Mouse (Mus musculus) midbrain, embryonic 12.5 days (tissue): ENCODE results near the gene Olfr688. TPM values are rescaled to one million over a fixed set of nuclear protein-coding genes. Genes with fewer than 3 reads are reported as not detected.

Source experiments
- ATAC-seq: fragments of 200-750 bp; cut with Nextera tagmentation; 2 replicates; pipeline ENCODE4 v1.8.0; 2017; ENCODE audit warnings: low read depth, moderate TSS enrichment, moderate library complexity; ENCODE audit not compliant: low FRiP score
- H3K27ac ChIP-seq: fragments of 300-500 bp; sonication (generic); replicated peaks from 2 replicates; pipeline ENCODE4 v1.5.1; 2016; ENCODE audit warnings: mild to moderate bottlenecking
- H3K27me3 ChIP-seq: fragments of 300-500 bp; sonication (generic); 2 replicates; pipeline ENCODE4 v1.6.1; 2016; ENCODE audit warnings: mild to moderate bottlenecking
- H3K36me3 ChIP-seq: fragments of 300-500 bp; sonication (generic); 2 replicates; pipeline ENCODE4 v1.6.1; 2016
- H3K4me1 ChIP-seq: fragments of 300-500 bp; sonication (generic); 2 replicates; pipeline ENCODE4 v1.6.1; 2016
- H3K4me2 ChIP-seq: fragments of 300-500 bp; sonication (generic); replicated peaks from 2 replicates; pipeline ENCODE4 v1.6.1; 2016; ENCODE audit warnings: mild to moderate bottlenecking, moderate library complexity
- H3K4me3 ChIP-seq: fragments of 300-500 bp; sonication (generic); 2 replicates; pipeline ENCODE4 v1.5.1; 2016; ENCODE audit warnings: mild to moderate bottlenecking
- H3K9ac ChIP-seq: fragments of 300-500 bp; sonication (generic); replicated peaks from 2 replicates; pipeline ENCODE4 v1.6.1; 2016; ENCODE audit warnings: mild to moderate bottlenecking, moderate library complexity
- H3K9me3 ChIP-seq: fragments of 300-500 bp; sonication (generic); 2 replicates; pipeline ENCODE4 v1.6.1; 2016; ENCODE audit warnings: mild to moderate bottlenecking
- WGBS: fragments of 180-500 bp; shearing (Covaris S2); methylation state at CpG from one replicate; pipeline ENCODE4 v1.1.7; 2016; 5-methylcytosine and 5-hydroxymethylcytosine counted together
- polyA plus RNA-seq: library from polyadenylated mRNA; unstranded; fragments of >200 nt; fragmentation: Nextera tagmentation; extraction: Ambion mirVana; gene quantifications from 2 replicates; pipeline ENCODE4 v1.2.1, GENCODE M21; 2016

Olfr688 gene
- not detected in 2 replicates for polyA plus RNA-seq

GRCm38 (mm10) chr7:105287795-105288194, at the start of gene Olfr688:
TSS of gene Olfr688 (plus strand) at chr7:105288095.
- H3K9ac ChIP-seq, result no peak within 1 kb of the TSS
- H3K4me1 ChIP-seq, result no peaks in the 10 kb centered on the region
- WGBS, result 84% methylated on average over 6 of the region's 6 CpGs
- no peaks in the 10 kb centered on the region for H3K27me3 ChIP-seq
- H3K4me3 ChIP-seq, result no peak within 1 kb of the TSS
- ATAC-seq, result no peak
- H3K9me3 ChIP-seq, result no peaks in the 10 kb centered on the region
- H3K27ac ChIP-seq, result no peak within 1 kb of the TSS
- H3K4me2 ChIP-seq, result no peak within 1 kb of the TSS
- no peaks in the 10 kb centered on the region for H3K36me3 ChIP-seq

GRCm38 (mm10) chr7:105247671-105248070, 40.2 kb upstream of the Olfr688 start:
- no peak overlapping the region for H3K9ac ChIP-seq
- no peaks in the 10 kb centered on the region for H3K4me1 ChIP-seq
- no peaks in the 10 kb centered on the region for H3K9me3 ChIP-seq
- no peaks in the 10 kb centered on the region for H3K36me3 ChIP-seq
- no peak overlapping the region for H3K4me3 ChIP-seq
- 80% methylated on average over 3 of the region's 3 CpGs for WGBS
- H3K4me2 ChIP-seq, result no peak overlapping the region
- no peak for ATAC-seq
- H3K27me3 ChIP-seq, result no peaks in the 10 kb centered on the region
- no peak overlapping the region for H3K27ac ChIP-seq

GRCm38 (mm10) chr7:105248197-105248596, 39.7 kb upstream of the Olfr688 start:
- no peak overlapping the region for H3K9ac ChIP-seq
- H3K4me3 ChIP-seq, result no peak overlapping the region
- no peaks in the 10 kb centered on the region for H3K27me3 ChIP-seq
- H3K36me3 ChIP-seq, result no peaks in the 10 kb centered on the region
- no peak for ATAC-seq
- H3K4me2 ChIP-seq, result no peak overlapping the region
- H3K9me3 ChIP-seq, result no peaks in the 10 kb centered on the region
- WGBS, result 78% methylated on average over 1 of the region's 1 CpGs
- no peaks in the 10 kb centered on the region for H3K4me1 ChIP-seq
- no peak overlapping the region for H3K27ac ChIP-seq

GRCm38 (mm10) chr7:105256656-105257055, 31.2 kb upstream of the Olfr688 start:
- Histone ChIP-seq H3K27me3 (no peaks in the 10 kb centered on the region), H3K9me3 (no peaks in the 10 kb centered on the region), H3K4me2 (no peak overlapping the region), H3K36me3 (no peaks in the 10 kb centered on the region), H3K9ac (no peak overlapping the region), H3K4me3 (no peak overlapping the region), H3K4me1 (no peaks in the 10 kb centered on the region), H3K27ac (no peak overlapping the region)
- WGBS, result 65% methylated on average over 5 of the region's 5 CpGs
- ATAC-seq, result no peak

- Histone ChIP-seq H3K4me1 (no peaks in the 10 kb centered on the region), H3K4me2 (no peak overlapping the region), H3K27ac (no peak overlapping the region), H3K9me3 (no peaks in the 10 kb centered on the region), H3K27me3 (no peaks in the 10 kb centered on the region), H3K36me3 (no peaks in the 10 kb centered on the region), H3K9ac (no peak overlapping the region), H3K4me3 (no peak overlapping the region)
- WGBS, result 67% methylated on average over 7 of the region's 7 CpGs
- no peak for ATAC-seq
Measured at GRCm38 (mm10) chr7:105272426-105272825, 15.5 kb upstream of the Olfr688 start.

GRCm38 (mm10) chr7:105290051-105290450, 2.2 kb downstream of the Olfr688 start:
- Histone ChIP-seq H3K27ac (no peak overlapping the region), H3K4me1 (no peaks in the 10 kb centered on the region), H3K27me3 (no peaks in the 10 kb centered on the region), H3K4me2 (no peak overlapping the region), H3K9me3 (no peaks in the 10 kb centered on the region), H3K4me3 (no peak overlapping the region), H3K9ac (no peak overlapping the region), H3K36me3 (no peaks in the 10 kb centered on the region)
- ATAC-seq, result no peak

GRCm38 (mm10) chr7:105310865-105311264, 23.0 kb downstream of the Olfr688 start, which contains the start of gene Olfr689:
TSS of gene Olfr689 (plus strand) at chr7:105311165.
- no peaks in the 10 kb centered on the region for H3K4me1 ChIP-seq
- H3K27me3 ChIP-seq, result no peaks in the 10 kb centered on the region
- H3K4me3 ChIP-seq, result no peak within 1 kb of the TSS
- WGBS, result 86% methylated on average over 1 of the region's 1 CpGs
- H3K9ac ChIP-seq, result no peak within 1 kb of the TSS
- no peak within 1 kb of the TSS for H3K4me2 ChIP-seq
- H3K36me3 ChIP-seq, result no peaks in the 10 kb centered on the region
- H3K27ac ChIP-seq, result no peak within 1 kb of the TSS
- no peaks in the 10 kb centered on the region for H3K9me3 ChIP-seq
- ATAC-seq, result no peak

- no peaks in the 10 kb centered on the region for H3K4me1 ChIP-seq
- H3K27ac ChIP-seq, result no peak overlapping the region
- H3K36me3 ChIP-seq, result no peaks in the 10 kb centered on the region
- H3K4me3 ChIP-seq, result no peak overlapping the region
- H3K9ac ChIP-seq, result no peak overlapping the region
- H3K27me3 ChIP-seq, result no peaks in the 10 kb centered on the region
- no peak overlapping the region for H3K4me2 ChIP-seq
- ATAC-seq, result no peak
- H3K9me3 ChIP-seq, result no peaks in the 10 kb centered on the region
- 81% methylated on average over 2 of the region's 2 CpGs for WGBS
Measured at GRCm38 (mm10) chr7:105325302-105325701, 37.4 kb downstream of the Olfr688 start.

GRCm38 (mm10) chr7:105334004-105334403, 46.1 kb downstream of the Olfr688 start, which contains the start of gene Olfr690:
TSS of gene Olfr690 (minus strand) at chr7:105334104.
- Histone ChIP-seq H3K9me3 (no peaks in the 10 kb centered on the region), H3K36me3 (no peaks in the 10 kb centered on the region), H3K4me1 (no peaks in the 10 kb centered on the region), H3K27me3 (no peaks in the 10 kb centered on the region), H3K9ac (no peak within 1 kb of the TSS), H3K4me3 (no peak within 1 kb of the TSS), H3K4me2 (no peak within 1 kb of the TSS), H3K27ac (no peak within 1 kb of the TSS)
- 79% methylated on average over 1 of the region's 1 CpGs for WGBS
- ATAC-seq, result no peak

Other genes starting within 250 kb of the Olfr688 start
- gene Olfr677, start 236.7 kb upstream of the Olfr688 start, polyA plus RNA-seq, result not detected in 2 replicates
- not detected in 2 replicates for gene Olfr678, start 223.6 kb upstream of the Olfr688 start, polyA plus RNA-seq
- gene Olfr679, start 206.9 kb upstream of the Olfr688 start, polyA plus RNA-seq, result not detected in 2 replicates
- not detected in 2 replicates for gene Olfr680-ps1, start 195.3 kb upstream of the Olfr688 start, polyA plus RNA-seq
- not detected in 2 replicates for gene Olfr681, start 171.3 kb upstream of the Olfr688 start, polyA plus RNA-seq
- not detected in 2 replicates for gene Olfr683, start 141.1 kb upstream of the Olfr688 start, polyA plus RNA-seq
- gene Olfr684, start 124.4 kb upstream of the Olfr688 start, polyA plus RNA-seq, result not detected in 2 replicates
- not detected in 2 replicates for gene Olfr685, start 102.1 kb upstream of the Olfr688 start, polyA plus RNA-seq
- gene Olfr686, start 80.6 kb upstream of the Olfr688 start, polyA plus RNA-seq, result not detected in 2 replicates
- gene Olfr689, start 23.1 kb downstream of the Olfr688 start, polyA plus RNA-seq, result not detected in 2 replicates
- gene Olfr690, start 46.0 kb downstream of the Olfr688 start, polyA plus RNA-seq, result not detected in 2 replicates
- not detected in 2 replicates for gene Olfr691, start 54.2 kb downstream of the Olfr688 start, polyA plus RNA-seq
- gene Olfr692, start 80.1 kb downstream of the Olfr688 start, polyA plus RNA-seq, result not detected in 2 replicates
- gene Gm5901, start 86.9 kb downstream of the Olfr688 start, polyA plus RNA-seq, result not detected in 2 replicates
- gene Fam160a2, start 112.0 kb downstream of the Olfr688 start, polyA plus RNA-seq, result 41.8 and 46.2 TPM in 2 replicates
- gene Cnga4, start 116.5 kb downstream of the Olfr688 start, polyA plus RNA-seq, result 0.17 TPM in 1 of 2 replicates, not detected in the other
- 0.17 and 0.29 TPM in 2 replicates for gene Cckbr, start 137.6 kb downstream of the Olfr688 start, polyA plus RNA-seq
- gene Cavin3, start 194.2 kb downstream of the Olfr688 start, polyA plus RNA-seq, result 28.0 and 36.3 TPM in 2 replicates